Mouse (Mus musculus) frontal cortex, postnatal 14 days (tissue): Measurements from ENCODE around the gene Gm17387.
"Not testable (repeated sequence)": the region's sequence is repeated elsewhere in the genome, so short reads cannot be mapped to it uniquely, and the experiment has no call there.

Source experiments
- DNase-seq, 2 experiments: peaks; one replicate each; pipeline ENCODE4 v3.0.0; 2022; ENCODE audit warnings: low spot score in 2 of 2

Gm17387 gene

DNA sequence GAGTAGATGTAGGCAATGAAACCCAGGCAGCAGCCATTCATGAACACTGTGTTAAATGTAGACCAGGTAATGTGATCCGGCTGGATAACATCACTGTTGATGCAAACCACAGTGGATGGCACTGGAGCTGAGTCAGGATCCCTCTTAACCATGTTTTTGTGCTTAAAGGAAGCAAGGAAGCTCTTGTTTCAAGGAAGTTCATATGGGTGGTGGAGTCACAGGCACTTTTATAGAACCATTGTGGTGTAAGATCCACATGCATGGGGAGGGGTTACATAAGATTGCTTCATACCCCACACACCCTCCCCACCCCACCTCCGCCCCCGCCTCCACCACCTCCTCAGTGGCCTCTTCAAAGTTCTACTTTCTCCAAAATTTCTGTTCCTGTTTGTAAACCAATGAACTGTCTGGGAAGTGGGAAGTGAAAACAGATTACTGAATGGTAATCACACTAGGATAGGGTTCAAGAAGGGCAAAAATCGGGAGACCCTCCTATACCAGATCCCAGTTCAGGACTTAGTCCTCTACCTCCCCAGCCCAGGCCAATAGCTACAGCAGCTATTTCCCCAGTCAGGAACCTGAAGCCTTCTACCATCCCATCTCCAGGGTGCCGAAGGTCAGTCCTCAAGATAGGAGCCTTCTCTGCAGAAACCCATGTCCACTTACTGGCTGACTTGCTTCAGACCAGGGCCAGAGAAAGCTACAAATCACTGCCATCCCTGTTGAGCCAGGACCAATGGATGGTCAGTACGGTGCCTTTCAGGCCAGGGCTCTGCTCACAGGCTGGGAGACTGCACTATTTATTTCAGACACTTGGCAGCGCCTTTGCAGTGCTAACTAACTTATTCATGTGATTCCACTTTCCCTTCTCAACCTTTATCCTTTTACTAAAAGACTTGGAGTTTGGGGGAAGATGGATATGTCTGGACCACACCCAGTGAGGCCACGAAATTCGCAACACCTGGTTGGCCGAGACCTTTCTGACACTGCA, 11.9 kb upstream of the Gm17387 start:
- no peak for DNase-seq

DNA sequence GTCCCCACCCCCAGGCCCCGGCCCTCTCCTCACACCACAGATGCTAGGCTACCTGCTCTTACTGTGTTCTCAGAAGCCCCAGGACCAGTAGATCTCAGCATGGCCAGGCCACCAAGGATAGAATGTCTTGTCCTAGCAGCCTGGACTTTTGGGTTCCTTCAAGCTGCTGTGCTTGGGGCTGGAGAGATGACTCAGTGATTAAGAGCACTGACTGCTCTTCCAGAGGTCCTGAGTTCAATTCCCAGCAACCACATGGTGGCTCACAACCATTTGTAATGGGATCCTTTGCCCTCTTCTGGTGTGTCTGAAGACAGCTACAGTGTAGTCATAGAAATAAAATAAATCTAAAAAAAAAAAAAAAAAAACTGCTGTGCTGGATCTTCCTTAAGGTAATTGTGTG, 11.1 kb upstream of the Gm17387 start, which contains the start of gene Ifitm6:
TSS of gene Ifitm6 (minus strand) at position 101 of the 400 bp plus-strand sequence.
- DNase-seq: not testable (repeated sequence)

DNA sequence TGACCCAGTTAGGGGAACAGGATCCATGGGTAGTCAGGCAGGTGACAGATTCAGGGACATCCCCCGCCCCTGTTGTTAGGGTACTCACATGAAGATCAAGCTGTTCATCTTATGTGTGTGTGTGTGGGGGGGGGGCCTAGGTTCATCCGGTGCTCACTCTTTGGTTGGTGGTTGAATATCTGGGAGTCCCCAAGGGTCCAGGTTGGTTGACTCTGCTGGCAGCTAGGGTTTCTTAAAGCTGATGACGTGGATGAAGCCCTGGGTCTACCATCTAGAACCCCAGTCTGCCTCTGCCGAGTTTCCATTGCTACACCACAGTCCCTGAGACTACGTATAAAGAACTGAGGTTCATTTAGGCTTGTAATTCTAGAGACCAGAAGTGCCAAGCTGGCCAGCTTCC, 9.9 kb upstream of the Gm17387 start:
- no peak for DNase-seq

DNA sequence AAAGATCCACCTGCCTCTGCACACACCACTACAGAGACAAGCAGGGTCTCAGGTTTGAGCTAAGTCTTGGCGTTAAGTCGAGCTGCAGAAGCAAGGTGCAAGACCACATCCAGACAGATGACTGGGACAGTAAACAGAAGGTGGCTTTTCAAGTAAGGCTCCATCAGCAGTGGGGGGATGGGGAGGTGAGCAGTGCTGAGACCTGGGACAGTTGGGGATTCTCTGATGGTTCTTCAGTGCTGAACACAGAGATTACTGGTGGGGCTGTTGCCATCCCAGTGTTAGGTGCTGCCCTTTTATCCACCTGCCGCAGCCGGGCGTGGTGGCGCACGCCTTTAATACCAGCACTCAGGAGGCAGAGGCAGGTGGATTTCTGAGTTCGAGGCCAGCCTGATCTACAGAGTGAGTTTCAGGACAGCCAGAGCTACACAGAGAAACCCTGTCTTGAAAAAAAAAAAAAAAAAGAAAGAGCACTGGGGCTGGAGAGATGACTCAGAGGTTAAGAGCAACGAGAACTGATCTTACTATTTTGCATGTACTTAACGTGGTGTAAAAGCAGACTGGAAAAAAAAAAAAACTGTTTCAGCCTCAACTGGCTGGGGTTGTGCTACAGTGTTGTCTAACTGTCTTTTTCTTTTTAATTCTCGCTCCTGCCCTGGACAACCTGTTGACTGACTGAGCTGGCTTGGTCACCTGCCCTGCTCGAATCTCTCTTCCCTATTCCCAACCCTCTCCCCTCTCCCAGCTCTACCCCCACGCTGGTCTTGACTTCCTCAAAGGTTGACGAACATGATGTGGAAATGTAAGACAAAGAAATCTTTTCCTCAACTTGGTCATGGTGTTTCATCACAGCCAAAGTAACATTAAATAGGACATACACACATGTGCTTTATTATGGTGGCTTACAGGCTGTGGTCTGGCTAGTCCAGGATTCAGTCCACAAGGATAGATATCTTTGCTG, 7.2 kb upstream of the Gm17387 start:
- no peak for DNase-seq

DNA sequence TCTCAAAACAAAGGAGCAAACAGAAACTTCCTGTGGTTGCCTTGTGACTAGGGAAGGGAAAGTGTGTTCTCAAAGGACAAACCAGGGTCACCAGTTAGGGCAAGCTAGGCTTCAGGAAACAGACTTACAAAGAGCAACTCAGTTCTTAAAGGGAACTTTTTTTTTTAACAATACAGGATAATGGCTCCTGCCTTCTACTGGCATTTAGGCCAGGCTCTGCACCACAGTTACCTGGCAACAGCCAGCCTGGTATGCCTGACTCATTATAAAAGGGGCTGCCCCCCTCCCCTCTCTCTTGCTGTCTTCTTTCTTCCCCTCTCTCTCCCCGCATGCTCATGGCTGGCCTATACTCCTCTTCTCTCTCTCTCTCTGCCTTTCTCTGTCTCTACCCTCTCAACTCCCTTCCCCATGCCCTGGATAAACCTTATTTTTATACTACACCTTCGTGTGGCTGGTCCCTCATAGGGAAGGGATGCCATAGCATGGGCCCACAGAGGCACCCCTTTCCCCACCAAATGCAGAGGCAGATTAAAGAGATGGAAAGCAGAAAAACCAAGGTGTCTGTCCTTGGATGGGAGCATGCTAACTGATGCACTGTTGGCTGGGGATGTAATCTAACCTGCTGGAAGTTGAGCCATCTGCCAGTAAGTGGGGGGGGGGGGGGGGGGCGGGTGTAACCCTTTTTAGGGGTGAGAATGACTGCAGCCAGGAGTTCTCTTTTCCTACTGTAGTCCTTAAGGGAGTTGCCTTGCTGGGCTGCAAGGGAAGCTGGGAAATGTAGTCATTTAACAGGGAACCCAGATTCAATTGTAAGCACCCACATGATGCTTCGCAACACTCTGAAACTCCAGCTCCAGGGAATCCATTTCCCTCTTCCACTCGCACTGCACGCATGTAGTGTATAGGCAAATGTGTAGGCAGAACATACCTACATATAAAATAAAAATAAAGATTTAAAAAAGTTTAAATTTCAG, 3.8 kb upstream of the Gm17387 start:
- no peak for DNase-seq

DNA sequence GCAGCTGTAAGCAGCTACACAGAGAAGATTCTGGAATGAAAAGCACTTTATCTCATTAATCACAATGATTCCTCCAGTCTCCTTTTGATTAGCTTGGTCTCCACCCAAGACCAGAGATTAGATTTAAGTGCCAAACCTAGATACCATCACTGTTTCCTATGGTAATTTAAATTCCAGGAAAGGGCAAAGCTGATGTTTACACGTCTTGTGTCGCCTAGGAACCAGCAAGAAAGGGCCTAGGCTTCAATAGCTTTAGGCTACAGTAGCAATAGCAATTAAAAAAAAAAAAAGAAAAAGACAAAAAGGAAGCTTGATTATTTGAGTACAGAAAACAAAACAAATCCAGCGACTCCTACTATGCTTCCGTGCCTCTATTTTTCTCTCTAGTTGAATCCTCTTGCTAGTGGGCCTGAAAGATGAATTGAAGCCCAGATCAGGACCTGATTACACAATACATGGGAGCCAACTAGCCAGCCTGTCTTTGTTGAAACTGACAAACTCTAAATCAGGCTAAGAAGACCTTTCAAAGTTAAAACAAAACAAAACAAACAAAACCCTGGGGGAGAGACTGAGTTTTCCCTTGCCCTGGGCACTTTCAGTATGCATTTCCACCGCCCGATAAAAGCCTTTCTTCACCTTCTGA, 2.7 kb upstream of the Gm17387 start:
- no peak for DNase-seq

DNA sequence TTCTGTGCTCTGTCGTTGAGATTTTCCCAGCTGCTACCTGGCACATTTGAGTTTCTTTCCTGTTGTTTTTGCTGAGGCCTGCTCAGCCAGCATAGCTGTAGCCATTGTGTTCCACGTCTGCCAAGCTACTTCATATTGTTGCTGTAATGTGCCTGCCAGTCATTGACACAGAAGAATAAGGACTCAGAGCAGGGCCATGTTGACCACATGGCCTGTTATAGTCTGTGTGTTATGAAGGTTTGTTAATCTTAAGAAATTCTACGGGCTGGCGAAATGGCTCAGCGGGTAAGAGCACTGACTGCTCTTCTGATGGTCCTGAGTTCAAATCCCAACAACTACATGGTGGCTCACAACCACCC, 2.2 kb upstream of the Gm17387 start:
- DNase-seq: no peak

DNA sequence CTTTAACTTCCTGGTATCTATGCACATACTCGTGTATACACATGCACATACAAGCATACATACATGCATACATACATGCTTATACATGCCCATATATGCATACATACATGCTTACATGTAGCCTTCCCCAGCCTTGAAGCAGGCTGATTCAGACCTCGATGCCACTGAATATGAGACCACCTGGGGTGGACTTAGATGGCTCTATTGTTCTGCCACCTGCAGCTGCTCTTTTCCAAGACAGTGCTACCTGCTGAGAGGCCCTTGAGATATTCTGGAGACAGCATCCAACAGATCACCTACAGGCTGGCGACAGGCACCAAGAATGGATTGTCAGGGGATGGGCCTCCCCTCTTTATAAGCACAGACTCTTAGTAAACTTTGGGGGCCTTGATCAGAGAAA, 1.5 kb downstream of the Gm17387 start:
- no peak for DNase-seq

DNA sequence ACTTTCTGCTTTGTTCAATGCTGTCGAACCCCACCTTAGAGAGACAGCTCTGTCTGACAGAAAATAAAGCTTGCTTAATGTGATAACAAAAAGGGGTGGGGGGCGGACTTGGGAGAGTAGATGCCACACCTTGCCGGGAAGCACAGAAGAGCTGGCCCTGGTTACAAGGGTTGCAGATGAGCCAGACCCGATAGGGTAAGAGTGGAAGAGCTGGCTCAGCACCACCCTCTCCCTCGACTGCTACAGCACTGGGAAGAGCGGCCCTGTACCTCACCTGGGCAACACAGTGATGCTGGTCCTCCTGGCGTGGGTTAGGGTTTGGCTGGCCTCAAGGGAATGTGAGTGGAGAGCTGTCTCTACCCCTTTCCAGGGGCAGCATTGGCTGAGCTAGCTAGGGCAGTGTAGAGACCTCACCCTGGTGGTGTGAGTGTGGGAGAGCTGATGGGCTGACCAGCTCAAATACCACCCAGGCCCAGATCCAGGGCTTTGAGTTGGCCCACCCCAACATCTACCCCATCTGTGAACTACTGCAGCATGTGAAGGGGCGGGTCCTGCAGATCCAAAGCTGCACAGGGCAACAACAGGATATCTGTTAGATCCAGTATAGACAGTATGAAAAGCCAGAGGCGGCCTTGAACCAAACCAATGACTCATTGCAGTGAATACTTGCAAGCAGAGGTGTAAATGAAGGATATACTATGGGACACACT, 3.7 kb downstream of the Gm17387 start:
- no peak for DNase-seq

DNA sequence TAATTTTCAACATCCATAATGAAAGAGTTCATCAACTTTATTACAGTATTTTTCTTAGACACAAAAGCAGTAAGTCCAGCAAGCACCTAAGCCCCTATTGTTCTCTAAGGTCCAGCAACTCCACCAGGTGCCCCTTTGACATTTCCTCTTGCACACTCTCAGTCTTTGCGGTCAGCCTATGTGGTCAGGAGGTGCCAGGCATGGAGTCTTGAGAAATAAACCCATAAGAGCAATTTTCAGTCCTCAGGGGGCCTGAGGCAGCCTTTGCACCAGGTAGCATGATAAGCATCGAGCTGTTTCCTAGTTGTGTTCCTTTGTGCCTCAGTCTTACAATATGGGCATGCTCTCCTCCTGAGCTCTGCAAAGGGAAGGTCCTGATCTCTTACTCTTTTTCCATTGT, 7.7 kb downstream of the Gm17387 start:
- not testable (repeated sequence) for DNase-seq

DNA sequence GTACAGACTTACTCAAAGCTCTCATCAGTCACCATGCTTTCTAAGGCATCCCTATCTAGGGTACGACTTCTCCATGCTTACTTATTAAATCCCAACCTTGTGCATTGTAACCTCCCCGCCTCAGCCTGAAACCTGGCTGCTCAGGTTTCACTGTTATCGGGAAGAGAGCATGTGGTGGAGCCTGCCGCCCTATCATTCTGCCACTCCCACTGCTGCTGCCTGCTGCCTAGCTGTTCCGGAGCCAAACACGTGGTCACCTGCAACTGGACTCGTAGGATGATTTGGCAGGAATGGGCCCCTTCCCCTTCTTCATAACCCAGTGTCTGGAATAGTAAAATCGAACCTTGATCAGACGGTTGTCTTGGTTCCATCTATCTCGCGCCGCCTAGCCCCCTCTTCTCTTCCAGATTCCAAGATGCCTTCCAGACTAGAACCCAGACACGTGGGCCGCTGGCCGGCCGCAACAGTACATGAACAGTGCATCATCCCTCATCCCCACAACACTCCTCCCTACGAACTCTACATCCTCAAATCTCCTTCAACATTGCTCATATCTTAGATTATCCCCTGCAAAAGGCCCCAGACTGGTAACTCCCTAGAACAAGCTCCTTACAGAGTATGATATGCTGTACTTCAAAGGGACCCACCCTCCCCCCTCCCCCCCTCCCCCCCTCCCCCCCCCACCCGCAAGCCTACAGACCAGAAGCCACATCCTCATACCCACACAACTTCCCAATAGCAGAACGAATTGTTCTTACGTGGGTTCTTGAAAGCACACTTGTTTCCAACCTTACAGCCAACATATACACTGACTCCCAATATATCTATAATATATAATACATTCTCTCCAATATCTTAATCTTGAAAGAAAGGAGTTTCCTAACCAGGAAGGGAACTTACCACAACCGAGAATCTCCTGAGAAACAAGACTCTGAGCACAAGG, 9.4 kb downstream of the Gm17387 start:
- no peak for DNase-seq

DNA sequence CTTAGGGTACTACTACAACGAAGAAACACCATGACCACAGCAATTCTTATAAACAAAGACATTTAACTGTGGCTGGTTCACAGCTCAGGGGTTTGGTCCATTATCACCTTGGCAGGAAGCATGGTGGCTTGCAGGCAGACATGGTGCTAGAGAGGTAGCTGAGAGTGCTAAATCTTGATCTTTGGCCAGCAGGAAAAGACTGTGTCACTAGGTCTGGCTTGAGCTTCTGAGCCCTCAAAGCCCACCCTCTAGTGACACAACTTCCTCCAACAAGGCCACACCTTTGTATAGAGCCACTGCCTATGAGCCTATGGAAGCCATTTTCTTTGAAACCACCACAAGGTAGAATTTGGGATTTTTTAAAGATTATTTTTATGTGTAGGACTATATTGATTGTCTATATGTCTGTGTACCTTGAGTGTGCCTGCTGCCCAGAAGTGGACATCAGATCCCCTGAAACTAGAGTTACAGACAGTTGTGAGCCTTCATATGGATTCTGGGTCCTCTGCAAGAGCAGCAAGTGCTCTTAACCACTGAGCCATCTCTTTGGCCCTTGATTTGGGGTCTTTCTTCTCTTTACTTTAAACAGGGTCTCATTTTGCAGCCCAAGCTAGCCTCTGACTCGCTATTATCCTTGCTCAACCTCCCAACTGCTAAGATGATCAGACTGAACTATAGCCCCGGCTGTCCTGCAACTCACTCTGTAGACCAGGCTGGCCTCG, 10.6 kb downstream of the Gm17387 start:
- no peak for DNase-seq

DNA sequence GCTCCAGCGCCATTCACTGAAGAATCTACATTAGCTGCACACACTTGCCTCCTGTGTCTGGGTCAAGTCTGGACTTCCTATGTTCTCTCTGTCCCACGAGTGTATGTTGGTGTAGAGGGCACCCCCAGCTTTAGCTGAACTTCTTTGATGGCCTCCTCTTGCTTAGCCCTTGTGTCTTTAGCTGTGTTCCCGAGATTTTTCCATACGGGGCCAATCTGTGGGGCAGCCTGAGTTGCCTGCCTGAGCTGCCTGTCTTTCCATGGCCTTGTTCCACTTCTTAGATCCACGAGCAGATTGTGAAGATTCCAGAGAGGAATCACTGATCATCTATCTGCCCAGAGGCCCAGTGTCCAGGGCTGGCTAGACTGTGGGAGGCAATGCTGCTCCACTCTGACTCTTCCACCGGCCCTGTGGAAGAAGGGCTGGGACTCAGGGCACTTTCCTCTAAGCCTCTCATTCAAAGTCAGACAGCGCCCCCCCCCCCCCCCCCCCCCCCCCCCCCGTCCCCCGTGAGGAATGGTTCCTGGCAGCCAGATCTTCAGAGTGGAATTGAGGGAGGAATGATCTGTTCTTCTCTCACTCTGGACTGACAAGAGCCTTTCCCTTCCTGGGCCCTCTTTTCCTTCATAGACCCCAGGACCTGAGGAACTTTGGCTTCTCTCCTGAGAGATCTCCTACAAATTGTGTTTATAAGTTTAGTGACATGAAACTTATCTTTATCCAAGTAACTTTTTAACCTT, 12.1 kb downstream of the Gm17387 start:
- DNase-seq: no peak

DNA sequence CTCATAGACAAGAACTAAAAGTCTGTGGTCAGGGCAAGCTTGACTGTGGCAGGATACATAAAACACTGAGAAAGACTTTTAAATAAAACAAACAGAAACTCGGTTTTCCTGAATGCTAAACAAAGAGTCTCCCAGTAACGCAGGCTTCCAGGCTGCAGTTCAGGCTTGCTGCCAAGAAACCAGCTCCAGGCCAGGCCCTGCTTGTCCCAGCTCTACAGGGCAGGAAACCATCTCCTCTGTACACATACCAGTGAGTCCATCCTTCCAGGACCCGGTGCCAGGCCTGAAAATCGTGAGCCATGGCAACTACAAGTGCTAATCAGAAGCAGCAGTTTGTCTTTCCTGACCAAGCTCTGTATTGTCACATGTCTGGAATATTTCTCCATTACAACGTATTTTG, 12.7 kb downstream of the Gm17387 start:
- DNase-seq: no peak

DNA sequence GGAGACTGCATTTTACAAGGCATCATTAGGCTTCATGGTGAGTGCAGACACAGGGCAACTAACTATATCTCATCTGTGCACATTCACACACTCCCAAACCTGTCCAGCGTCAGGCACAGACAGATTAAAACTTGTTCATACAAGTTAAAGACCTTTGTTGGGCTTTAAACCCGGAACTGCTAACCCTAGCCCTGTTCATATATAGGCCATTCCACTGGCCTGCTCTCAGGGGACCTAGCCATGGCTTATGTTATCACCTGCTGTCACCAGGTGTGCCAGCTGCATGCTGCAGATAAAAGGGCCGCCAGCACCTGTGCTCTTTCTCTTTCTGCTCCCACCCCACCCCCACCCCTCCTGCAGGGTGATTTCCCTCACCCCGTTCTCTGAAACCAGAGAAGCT, 13.6 kb downstream of the Gm17387 start:
- no peak for DNase-seq

DNA sequence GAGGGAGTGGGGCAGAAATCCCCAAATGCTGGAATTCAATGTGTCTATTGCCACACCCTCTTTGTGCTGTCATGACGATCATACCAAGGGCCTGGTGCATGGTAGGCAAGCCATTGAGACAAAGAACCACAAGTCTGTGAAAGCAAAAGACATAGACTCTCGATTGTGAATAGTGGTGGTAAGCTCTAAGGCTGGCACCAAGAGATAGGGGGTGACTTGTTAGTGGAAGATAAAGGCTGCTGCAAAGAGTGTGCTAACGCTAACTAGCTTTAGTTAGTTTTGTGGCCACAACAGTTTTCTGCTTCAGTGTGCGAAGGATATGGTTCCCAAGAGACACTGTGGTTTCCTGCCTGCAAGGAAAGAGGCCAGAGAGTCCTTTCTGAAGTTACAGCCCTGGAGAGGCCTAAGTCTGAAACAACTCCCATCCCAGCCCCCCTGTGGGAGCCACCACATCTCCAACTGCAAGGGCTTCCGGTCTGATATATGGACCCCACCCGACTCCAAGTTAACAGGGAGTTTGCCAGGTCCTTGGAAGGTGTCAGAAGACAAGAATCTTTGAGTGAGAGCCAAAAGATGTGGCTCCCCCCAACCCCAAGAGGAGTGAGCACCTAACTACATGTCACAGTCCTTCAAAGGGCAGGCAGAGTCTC, 18.1 kb downstream of the Gm17387 start:
- no peak for DNase-seq
